Mouse (Mus musculus) cerebellum, postnatal 14 days (tissue): ENCODE data around the gene Trhde.
A peak's percentile ranks its signal among the peaks of the same experiment; 100 is the strongest.

ENCODE experiments used
- DNase-seq, 2 experiments: peaks; one replicate each; pipeline ENCODE4 v3.0.0; 2021; ENCODE audit warnings: mixed read lengths in 2 of 2

The Trhde gene

DNA sequence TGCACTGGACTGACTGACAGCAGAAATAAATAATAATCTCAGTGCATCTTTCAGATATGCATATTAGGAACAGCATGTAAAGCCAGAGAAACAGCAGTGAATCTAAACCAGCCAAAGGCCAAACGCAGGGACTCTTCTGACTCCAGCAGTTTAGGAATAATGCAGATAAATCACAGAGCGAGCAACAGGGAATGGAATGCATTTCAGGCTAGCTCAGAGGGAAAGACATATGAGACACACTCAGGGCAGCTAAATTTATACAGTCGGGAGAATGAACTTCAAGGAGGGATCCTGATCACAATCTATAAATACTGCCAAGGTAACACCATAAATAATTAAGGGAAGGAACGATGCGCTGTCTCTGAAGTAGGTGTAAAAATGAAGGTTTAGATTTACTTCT lies 66.4 kb downstream of the Trhde start:
- DNase-seq, result no peak

DNA sequence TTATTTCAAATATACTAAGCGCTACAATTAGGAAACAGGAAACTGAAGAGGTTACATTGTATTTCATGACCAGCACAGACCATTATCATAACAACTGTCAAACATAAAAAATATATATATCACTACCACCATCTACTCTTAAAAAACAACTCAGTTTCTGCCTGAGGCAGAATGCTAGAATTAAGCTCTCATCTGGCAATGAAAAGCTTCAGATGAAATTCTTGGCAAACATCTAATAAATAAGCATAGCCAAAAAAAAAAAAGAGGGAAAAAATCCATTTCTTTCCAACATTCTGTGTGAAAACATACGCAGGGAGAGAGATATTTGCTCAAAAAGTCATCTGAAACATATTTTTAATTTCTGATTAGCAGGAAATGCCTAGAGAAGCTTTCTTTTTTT lies 67.0 kb downstream of the Trhde start:
- no peak for DNase-seq

DNA sequence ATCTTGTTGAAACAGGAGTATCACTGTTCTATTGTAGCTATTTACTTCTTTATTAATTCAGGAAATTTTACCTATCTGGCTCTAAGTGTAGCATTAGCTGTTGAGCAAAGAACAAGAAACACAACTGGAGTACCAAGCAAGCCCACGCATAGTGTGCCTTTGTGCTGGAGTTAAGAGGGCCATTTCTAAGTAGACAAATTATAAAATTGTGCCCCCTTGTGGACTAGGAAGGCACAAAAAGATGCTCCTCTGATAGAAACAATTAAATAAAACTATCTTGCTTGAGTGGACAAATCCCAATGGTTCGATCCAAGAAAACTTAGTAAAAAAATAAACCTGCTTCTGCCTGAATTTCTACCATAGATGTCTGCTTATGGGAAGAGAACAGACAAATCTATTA lies 76.5 kb downstream of the Trhde start:
- peak in 1 of 2 experiments; percentile 14 for DNase-seq

DNA sequence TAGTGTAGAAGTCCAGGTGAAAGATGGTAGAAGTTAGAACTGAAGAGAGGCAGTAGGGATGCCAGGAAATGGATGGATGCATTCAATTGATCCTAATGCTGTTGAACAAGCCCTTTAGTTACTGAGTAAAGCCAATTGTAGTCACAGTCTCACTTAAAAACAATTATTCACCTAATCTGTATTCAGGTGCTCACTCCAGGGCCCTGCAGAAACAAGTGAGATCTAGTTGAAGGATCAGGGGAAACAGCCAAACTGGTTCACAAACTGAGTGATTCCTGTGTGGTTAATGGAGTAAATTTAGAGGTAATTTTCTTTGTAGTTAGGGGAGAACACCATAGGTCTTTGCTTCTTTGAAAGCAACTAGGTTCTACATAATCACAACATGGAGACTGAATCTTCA lies 100.3 kb downstream of the Trhde start:
- no peak for DNase-seq

DNA sequence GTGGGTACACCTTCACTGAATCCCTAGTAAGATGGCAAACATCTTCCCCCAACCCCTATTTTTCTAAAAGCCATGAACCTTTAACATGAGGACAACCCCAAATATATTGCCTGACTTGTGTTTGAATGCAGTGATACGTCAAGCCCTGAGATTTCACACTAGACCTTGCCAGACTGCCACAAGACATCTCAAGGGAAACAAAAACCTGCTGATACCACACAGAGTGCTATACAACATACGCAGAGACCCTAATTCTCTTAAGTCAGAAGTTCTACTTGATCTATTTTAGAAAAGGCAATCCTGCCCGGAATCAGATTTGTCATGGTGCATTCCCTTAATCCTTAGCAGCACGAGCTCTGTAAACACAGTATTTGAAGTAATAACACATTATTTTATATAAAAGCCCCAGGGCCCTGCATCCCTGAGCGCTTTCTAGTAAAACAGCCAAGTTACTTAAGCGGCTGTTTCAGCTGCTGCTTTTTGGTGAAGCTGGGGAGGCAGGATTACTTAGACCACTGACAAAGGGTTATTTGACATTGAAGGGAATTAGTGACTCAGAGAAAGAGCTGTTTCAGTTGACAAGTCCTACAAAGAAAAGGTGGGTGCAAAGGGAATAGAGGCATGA lies 130.2 kb downstream of the Trhde start:
- no peak for DNase-seq

DNA sequence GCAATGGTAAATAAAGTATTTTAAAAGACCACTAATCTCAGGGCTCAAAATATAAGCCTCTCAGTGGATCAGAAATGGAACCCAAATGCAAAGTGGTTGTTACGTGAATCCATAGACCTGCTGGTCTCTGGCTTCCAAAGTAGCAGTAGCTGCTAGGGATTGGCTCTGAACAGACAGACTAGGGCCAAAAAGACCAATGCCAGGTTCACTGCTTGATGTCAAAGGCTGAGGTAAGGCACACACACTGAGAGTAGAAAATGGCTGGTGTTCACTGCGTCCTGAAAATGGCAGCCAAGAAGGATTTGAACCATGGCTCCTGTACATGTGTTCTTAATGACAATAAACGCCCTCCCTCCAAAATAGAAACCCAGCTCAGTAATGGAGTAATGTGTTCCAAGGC lies 209.1 kb downstream of the Trhde start:
- peak; percentile 76 to 87 for DNase-seq

DNA sequence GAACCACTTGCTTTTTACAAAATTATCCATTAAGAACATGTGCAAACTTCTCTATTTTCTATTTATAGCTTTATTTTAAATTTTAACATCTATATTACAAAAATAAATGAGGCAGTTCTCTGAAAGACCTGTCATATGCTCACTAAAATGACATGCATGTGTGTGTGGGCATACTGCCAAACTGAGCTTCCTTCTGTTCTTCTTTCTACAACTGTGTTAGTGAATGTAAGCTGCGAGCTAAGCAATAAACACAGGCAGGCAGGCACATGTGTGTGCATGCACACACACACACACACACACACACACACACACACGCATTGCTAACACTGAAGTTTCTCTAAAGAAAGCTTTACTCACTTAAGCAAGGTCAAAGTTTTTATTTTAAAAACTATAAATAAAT lies 223.2 kb downstream of the Trhde start:
- peak; percentile 81 to 82 for DNase-seq

DNA sequence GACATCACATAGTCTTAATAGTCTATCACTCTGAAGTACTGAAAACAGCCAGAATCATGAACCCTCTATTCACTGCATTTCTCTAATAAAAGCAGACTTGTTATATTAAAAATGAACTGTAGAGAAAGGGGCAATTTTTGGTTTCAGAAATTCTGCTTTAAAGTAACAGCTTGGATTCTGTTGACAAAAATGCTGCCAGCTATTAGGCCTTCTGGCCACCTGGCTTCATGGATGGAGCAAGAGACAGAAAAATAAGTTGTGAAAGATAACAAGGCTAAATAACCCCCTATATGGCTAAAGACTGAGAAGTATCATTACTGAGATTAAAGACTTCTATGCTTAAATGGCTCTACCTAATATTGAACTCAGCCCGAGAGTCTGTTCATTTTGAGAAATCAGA lies 234.2 kb downstream of the Trhde start:
- peak in 1 of 2 experiments; percentile 28 for DNase-seq

DNA sequence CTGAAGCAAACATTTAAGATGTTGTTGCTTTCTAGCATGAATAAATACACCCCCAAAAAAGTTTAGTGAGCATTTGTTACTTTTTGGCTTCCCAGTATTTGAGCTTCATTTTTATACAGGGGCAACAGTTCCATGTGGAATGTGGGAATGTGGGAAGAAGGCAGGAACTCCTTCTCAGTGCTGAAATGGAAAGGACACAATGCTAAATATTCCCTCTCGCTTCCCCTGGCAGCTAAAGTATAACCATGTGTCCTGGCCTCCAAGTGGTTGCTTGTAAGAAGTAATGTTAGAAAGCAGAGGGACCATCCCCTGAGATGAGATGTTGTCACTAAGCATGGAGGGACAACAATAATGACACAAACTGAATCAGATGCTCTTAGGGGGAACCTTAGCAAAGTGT lies 292.9 kb downstream of the Trhde start:
- no peak for DNase-seq

DNA sequence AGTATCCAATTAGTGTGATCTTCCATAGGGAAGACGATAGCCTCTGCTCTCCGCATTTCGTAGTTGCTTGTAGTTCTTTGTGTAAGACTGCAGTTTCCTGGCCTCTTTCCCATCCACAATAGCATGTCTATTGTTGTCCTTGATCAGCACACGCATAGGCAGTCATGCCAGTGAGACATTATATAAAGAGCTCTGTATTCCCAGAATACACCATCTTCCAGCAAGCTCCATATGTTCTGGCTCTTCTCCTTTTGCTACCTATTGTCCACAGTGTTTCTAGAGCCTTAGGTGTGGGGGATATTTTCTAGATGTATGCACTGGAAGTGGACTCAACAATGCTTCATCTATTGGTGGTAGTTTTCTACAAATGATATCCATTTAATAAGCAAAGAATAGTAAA lies 313.3 kb downstream of the Trhde start:
- no peak for DNase-seq

DNA sequence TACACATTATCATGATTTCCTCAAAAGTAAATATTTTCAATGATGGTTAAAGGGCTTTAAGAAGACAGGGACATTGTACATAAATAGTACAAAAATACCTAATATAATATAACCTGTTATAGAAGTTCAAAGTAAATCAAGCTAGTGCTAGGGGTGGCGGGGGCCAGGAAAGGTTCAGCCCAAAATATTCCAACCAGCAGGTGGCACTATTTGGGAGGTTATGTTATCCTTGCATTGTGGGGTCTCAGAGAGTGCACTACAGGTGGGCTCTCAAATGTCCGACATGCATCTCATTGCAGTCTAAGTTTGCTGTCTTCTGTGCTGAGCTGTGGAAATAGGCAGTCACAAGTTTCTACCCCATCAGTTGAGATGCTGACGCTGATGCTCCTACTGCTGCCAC lies 346.5 kb downstream of the Trhde start:
- DNase-seq, result peak; percentile 31 to 51

DNA sequence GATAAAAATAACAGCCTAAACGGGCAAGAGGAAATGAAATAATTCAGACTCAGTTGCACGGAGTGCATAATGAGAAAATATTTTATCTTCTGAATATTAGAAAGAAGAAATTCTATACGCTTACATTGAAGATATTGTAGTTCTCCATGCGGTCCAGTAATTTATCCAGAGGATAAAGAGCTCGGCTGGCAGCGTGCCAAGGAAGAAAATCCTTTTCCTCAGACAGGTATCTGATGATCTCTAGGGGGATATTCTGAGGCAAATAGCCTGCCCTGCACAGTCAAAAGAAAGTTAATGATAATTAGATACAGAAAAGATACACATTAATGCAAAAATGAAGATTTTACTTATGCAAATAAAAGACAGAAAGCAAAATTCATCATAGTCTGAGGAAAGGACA lies 354.0 kb downstream of the Trhde start:
- DNase-seq, result peak; percentile 12 to 24

DNA sequence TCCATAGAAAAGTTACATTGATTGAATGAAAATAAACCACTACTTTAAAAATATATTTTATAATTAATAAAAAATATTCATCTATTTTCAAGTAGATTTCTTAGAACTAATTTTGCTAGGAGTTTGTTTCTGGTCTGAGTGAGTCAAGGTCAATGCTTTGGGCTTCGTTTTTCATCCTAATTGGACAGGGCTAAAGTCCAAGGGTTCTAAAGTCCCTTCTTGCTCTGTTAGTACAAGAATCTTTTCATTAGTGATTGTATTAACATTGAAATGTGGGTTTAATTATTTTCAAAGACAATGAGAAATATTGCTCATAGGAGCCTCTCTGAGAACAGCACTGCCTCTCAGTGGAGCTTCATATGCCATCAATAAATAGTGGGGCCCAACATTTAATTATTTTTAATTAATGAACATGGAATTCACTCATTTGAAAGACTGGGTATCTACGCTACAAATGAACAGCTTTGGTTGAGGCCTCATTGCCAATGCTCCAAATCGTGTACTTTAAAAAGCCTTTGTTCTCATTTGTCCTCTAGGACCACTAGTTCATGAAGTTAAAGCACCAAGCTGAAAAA lies 383.1 kb downstream of the Trhde start:
- no peak for DNase-seq

DNA sequence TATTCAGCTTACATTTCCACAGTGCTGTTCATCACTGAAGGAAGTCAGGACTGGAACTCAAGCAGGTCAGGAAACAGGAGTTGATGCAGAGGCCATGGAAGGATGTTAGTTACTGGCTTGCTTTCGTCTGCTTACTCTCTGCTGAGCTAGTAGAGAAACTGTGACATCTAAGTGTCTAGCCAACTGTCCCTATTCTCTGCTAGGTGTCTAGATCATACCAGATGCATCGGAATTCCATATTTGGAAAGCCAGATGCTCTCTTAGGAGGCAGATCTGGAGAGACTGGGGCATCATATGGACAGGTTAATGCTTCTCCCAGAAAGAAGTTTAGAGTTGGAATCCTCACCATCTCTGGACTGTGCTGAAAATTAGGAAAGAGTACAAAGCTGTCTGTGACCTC lies 386.4 kb downstream of the Trhde start:
- DNase-seq, result no peak

DNA sequence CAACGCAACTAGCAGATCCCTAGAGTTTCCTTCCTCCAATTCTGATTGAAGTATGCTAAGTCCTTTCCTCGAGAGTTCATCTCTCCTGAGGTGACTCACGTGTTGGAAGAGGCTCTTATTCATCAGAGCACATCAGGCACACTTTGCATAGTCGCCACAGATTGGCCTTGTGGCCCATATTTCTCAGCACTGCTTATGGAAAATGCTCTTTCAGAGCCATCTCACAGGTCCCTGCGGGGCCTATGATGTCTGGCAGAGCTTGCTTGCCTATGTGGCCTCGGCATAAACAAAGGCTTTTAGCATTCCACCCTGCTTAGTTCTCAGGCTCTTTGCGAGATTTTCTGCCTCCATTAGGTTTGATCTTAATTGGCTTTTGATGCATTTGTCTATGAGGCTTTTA lies 396.8 kb downstream of the Trhde start:
- DNase-seq, result no peak

DNA sequence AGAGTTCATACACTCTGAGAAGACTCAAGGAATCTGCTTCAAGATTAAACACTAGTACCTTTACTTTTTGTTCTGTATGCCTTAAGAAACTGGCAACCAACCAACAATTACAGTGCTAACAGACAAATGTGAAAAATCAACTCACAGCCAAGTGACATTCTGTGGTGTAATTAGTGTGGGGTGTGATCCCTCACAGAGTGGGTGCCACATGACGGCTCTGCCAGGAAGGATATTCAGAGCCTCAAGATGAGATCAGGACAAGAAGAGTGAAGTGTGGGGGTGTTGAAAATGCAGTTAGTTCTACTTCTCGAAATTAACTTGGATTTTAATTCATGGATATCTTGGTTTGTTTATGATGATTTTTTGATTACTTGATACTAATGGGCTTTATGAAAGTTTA lies 398.3 kb downstream of the Trhde start:
- no peak for DNase-seq

DNA sequence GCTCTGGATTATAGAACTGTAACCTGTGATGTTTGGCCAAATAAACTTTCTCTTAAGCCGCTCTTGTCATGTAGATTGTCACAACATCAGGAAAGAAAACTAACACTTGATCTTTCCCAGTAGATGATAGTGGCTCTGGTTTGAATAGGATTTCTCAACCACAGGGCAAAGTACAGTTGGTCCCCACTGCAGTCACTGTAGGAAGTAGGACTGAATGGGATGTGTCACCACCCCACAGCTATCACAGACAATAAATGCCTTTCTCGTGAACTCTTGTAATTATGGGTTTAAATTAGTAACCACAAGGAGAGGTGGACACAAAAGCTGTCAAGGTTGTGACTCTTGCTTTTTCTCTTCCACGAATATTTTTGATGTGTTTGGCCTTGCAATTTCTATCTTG lies 431.3 kb downstream of the Trhde start:
- DNase-seq, result no peak

DNA sequence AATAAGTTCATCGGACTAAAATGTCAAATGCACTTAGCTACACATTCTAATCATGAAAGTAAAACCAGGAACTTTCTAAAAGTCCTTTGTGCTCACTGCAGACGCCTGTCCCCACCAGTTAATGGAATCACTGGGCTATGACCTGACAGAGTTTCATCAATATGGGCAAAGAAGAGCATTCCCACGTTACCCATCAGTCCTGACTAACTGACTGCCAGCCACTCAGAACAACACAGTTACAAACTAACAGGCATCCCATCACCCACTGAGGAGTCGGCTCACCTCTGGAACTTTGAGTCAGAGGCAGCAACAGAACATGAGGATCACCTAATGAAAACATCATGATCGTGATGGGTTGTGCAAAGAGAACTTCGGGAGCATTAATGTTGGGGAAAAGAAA lies 438.7 kb downstream of the Trhde start:
- no peak for DNase-seq

DNA sequence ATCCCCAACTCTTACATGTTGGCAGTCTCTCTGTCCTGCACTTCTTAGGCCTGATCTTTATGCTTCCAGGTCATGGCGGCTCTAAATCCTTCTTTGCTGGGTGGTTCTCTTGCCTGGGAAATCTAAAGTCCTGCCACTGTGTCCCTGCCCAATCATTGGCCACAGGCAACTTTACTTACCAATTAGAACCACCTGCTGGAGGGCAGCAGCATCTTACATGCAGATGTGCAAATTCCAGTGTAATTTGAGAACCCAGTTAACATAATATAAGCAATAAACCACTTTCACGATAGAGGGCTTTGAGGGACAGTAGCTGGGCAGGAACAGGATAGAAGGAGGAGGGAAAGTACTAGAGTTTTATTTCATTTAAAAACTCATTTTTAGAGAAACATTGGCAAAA lies 439.5 kb downstream of the Trhde start:
- no peak for DNase-seq
